Mouse (Mus musculus) hindbrain, embryonic 13.5 days (tissue): ENCODE measurements around the gene Gm20906. TPM values are rescaled to one million over a fixed set of nuclear protein-coding genes. Genes with fewer than 3 reads are reported as not detected.
"Not testable (repeated sequence)": the region's sequence is repeated elsewhere in the genome, so short reads cannot be mapped to it uniquely, and the experiment has no call there.

Source experiments
- ATAC-seq: fragments of 200-750 bp; cut with Nextera tagmentation; 2 replicates; pipeline ENCODE4 v1.8.0; 2017; ENCODE audit warnings: moderate TSS enrichment; ENCODE audit not compliant: low FRiP score
- H3K27ac ChIP-seq: fragments of 300-500 bp; sonication (generic); 2 replicates; pipeline ENCODE4 v1.5.1; 2015; ENCODE audit warnings: inconsistent platforms, mild to moderate bottlenecking, moderate library complexity
- H3K27me3 ChIP-seq: fragments of 300-500 bp; sonication (generic); 2 replicates; pipeline ENCODE4 v1.6.1; 2015; ENCODE audit warnings: mild to moderate bottlenecking, inconsistent platforms
- H3K36me3 ChIP-seq: fragments of 300-500 bp; sonication (generic); 2 replicates; pipeline ENCODE4 v1.6.1; 2015; ENCODE audit warnings: mild to moderate bottlenecking, inconsistent platforms
- H3K4me1 ChIP-seq: fragments of 300-500 bp; sonication (generic); replicated peaks from 2 replicates; pipeline ENCODE4 v1.6.1; 2015; ENCODE audit warnings: inconsistent platforms
- H3K4me2 ChIP-seq: fragments of 300-500 bp; sonication (generic); 2 replicates; pipeline ENCODE4 v1.6.1; 2015; ENCODE audit warnings: inconsistent platforms, mild to moderate bottlenecking, moderate library complexity
- H3K4me3 ChIP-seq: fragments of 300-500 bp; sonication (generic); 2 replicates; pipeline ENCODE4 v1.5.1; 2015; ENCODE audit warnings: mild to moderate bottlenecking, inconsistent platforms
- H3K9ac ChIP-seq: fragments of 300-500 bp; sonication (generic); 2 replicates; pipeline ENCODE4 v1.6.1; 2015; ENCODE audit warnings: mild to moderate bottlenecking, inconsistent platforms
- H3K9me3 ChIP-seq: fragments of 300-500 bp; sonication (generic); 2 replicates; pipeline ENCODE4 v1.6.1; 2016; ENCODE audit warnings: inconsistent platforms
- WGBS: fragments of 180-500 bp; shearing (Covaris S2); methylation state at CpG from one replicate; pipeline ENCODE4 v1.1.7; 2015; 5-methylcytosine and 5-hydroxymethylcytosine counted together
- polyA plus RNA-seq: library from polyadenylated mRNA; unstranded; fragments of >200 nt; fragmentation: Nextera tagmentation; extraction: Ambion mirVana; gene quantifications from 2 replicates; pipeline ENCODE4 v1.2.1, GENCODE M21; 2015

The Gm20906 gene
- polyA plus RNA-seq, result not detected in 2 replicates

DNA sequence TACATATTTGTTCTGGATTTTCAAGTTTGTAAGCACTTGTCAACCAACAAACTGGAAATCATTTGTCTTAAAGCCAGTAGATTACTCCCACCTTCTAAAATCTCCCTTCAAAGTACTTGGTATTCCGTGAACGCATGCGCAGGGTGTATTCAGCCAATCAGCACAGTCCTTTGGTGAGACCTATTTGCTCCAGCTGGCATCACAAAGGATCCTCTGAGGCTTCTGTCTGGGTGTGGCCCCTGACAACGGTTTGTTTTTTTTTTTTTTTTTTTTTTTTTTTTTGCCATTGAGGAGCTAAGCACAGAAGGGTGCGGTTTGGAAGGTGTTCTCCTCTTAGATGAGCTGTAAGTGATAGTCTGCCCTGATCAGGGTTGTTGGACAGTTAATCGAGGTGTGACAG, at the start of gene Gm20906:
Gm20906 (plus strand) TSS at position 301 of the 400 bp plus-strand sequence.
- H3K27ac ChIP-seq, H3K9ac ChIP-seq, H3K4me1 ChIP-seq, ATAC-seq, H3K4me3 ChIP-seq, H3K36me3 ChIP-seq, H3K4me2 ChIP-seq, H3K27me3 ChIP-seq, H3K9me3 ChIP-seq: not testable (repeated sequence)
- WGBS, result no CpG with 5 or more reads among the region's 6 CpGs
